In the genomic region with DNA sequence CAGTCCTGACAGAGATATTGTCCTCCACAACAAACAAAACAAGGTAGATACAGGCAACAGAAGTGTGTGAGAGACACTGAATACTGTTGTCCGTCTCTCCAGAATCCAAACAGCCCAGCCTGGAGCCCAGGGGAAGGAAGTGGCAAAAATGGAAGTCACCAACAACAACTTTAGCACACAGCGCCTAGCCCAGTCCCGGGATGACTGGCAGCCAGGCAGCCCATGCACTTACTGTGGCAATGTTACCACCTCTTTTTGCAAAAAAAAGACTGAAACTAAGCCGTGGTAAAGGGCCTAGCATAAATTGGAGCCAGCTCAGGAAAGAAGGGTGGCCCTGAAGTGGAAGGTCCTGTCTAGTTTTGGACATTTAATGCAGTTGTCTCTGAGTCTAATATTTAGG, we compare ENCODE assay signal across 8 mouse cellular contexts. TPM values are rescaled to one million over a fixed set of nuclear protein-coding genes. Genes with fewer than 3 reads are reported as not detected.
DNase-seq lines count a peak whose midpoint lies in the region; ATAC-seq lines count a peak whose summit lies in the region.

No protein-coding gene starts in this region.

- ATAC-seq in limb, embryonic 11.5 days (ENCODE audit: insufficient number of reproducible peaks, low FRiP score, low TSS enrichment, low read depth): no peak
- ATAC-seq in neural tube, embryonic 15.5 days (ENCODE audit: low FRiP score): no peak

- WGBS in limb, embryonic 11.5 days: 10% methylated on average over 4 of the region's 4 CpGs
- 10% methylated on average over 4 of the region's 4 CpGs for WGBS in neural tube, embryonic 15.5 days

- peak overlapping the region; percentile 99 for H3K4me3 ChIP-seq in limb, embryonic 11.5 days (ENCODE audit: low read depth, low read length)
- H3K4me3 ChIP-seq in neural tube, embryonic 15.5 days (replicated peaks): peak overlapping the region; percentile 90

- peak overlapping the region; percentile 63 for H3K4me2 ChIP-seq in limb, embryonic 11.5 days (ENCODE audit: low read depth, severe bottlenecking)
- H3K4me2 ChIP-seq in neural tube, embryonic 15.5 days: peak overlapping the region; percentile 80

- H3K4me1 ChIP-seq in limb, embryonic 11.5 days (ENCODE audit: control insufficient read depth, insufficient read depth, low read length): peaks cover 9% of the 10 kb centered on the region; the same call in 1 of the 2 replicates
- H3K4me1 ChIP-seq in neural tube, embryonic 15.5 days: peaks cover 29% of the 10 kb centered on the region

- no peaks in the 10 kb centered on the region for H3K9me3 ChIP-seq in limb, embryonic 11.5 days (ENCODE audit: control insufficient read depth, low read length)
- H3K9me3 ChIP-seq in neural tube, embryonic 15.5 days (replicated peaks): no peaks in the 10 kb centered on the region

- H3K36me3 ChIP-seq in limb, embryonic 11.5 days (ENCODE audit: control insufficient read depth, insufficient read depth, low read length): peaks cover 8% of the 10 kb centered on the region; the same call in 1 of the 2 replicates
- peaks cover 25% of the 10 kb centered on the region for H3K36me3 ChIP-seq in neural tube, embryonic 15.5 days

- H3K27ac ChIP-seq in limb, embryonic 11.5 days (replicated peaks; ENCODE audit: low read depth, low read length): no peak overlapping the region
- peak overlapping the region; percentile 78 for H3K27ac ChIP-seq in neural tube, embryonic 15.5 days (replicated peaks)

- H3K27me3 ChIP-seq in limb, embryonic 11.5 days (ENCODE audit: control insufficient read depth, insufficient read depth, low read length): no peaks in the 10 kb centered on the region
- H3K27me3 ChIP-seq in neural tube, embryonic 15.5 days (replicated peaks): no peaks in the 10 kb centered on the region

- peak overlapping the region; percentile 86 for H3K9ac ChIP-seq in limb, embryonic 11.5 days (ENCODE audit: low read length)
- H3K9ac ChIP-seq in neural tube, embryonic 15.5 days (replicated peaks): peak overlapping the region; percentile 95

- DNase-seq in embryo, embryonic 10 days (ENCODE audit: low spot score): peak; percentile 9
- DNase-seq in embryo, embryonic 11 days: no peak
- peak; percentile 19 for DNase-seq in thymus, postnatal 14 days
- DNase-seq in thymus, adult 18-20 months: no peak
- no peak for DNase-seq in limb, embryonic 11.5 days (ENCODE audit: low spot score)
- no peak for DNase-seq in cerebellum, adult 8-10 months
- DNase-seq in yolk sac, embryonic 10.5 days (ENCODE audit: low spot score): no peak

RNA-seq across cellular contexts. Expression of a gene that starts 0.8 kb away (rescaled TPM):
- polyA plus RNA-seq in limb, embryonic 11.5 days (2014; fragmentation: Nextera tagmentation; extraction: Ambion mirVana): 17.0 and 17.3 TPM in 2 replicates
- polyA plus RNA-seq in neural tube, embryonic 15.5 days (2015; fragmentation: Nextera tagmentation; extraction: Ambion mirVana): 9.9 and 10.4 TPM in 2 replicates

RNA-seq across cellular contexts. Expression of a gene that starts 1.2 kb away (rescaled TPM):
- 0.14 and 0.15 TPM in 2 replicates for polyA plus RNA-seq in limb, embryonic 11.5 days (2014; fragmentation: Nextera tagmentation; extraction: Ambion mirVana)
- polyA plus RNA-seq in neural tube, embryonic 15.5 days (2015; fragmentation: Nextera tagmentation; extraction: Ambion mirVana): 0.28 and 0.47 TPM in 2 replicates

RNA-seq across cellular contexts. Expression of a gene that starts 26.7 kb away (rescaled TPM):
- polyA plus RNA-seq in limb, embryonic 11.5 days (2014; fragmentation: Nextera tagmentation; extraction: Ambion mirVana): 48.8 and 55.2 TPM in 2 replicates
- 47.5 and 49.3 TPM in 2 replicates for polyA plus RNA-seq in neural tube, embryonic 15.5 days (2015; fragmentation: Nextera tagmentation; extraction: Ambion mirVana)

RNA-seq across cellular contexts. Expression of a gene that starts 28.6 kb away (rescaled TPM):
- 73.4 and 77.6 TPM in 2 replicates for polyA plus RNA-seq in limb, embryonic 11.5 days (2014; fragmentation: Nextera tagmentation; extraction: Ambion mirVana)
- polyA plus RNA-seq in neural tube, embryonic 15.5 days (2015; fragmentation: Nextera tagmentation; extraction: Ambion mirVana): 55.8 and 58.3 TPM in 2 replicates

RNA-seq across cellular contexts. Expression of a gene that starts 34.0 kb away (rescaled TPM):
- 327 and 371 TPM in 2 replicates for polyA plus RNA-seq in limb, embryonic 11.5 days (2014; fragmentation: Nextera tagmentation; extraction: Ambion mirVana)
- polyA plus RNA-seq in neural tube, embryonic 15.5 days (2015; fragmentation: Nextera tagmentation; extraction: Ambion mirVana): 145 and 174 TPM in 2 replicates

Comparison
In these comparisons a context has a peak if more than half of its experiments do, and no peak if none do; other contexts are left out.
1. DNase-seq: peak in embryo, embryonic 10 days (single experiment) and thymus, postnatal 14 days (single experiment); none in embryo, embryonic 11 days (single experiment), thymus, adult 18-20 months (0 of 2), limb, embryonic 11.5 days (single experiment), cerebellum, adult 8-10 months (single experiment) and yolk sac, embryonic 10.5 days (single experiment).